Mouse (Mus musculus) olfactory bulb, adult 2 months (tissue): Measurements from ENCODE around the gene Sdhaf2.

ENCODE experiments used
- CTCF ChIP-seq: fragments of 200-500 bp; IDR thresholded peaks from 2 replicates; pipeline ENCODE4 v1.5.1; 2012; ENCODE audit warnings: low read depth, mild to moderate bottlenecking, low read length, moderate library complexity; ENCODE audit not compliant: insufficient read depth
- POLR2A ChIP-seq: fragments of 200-500 bp; IDR thresholded peaks from 2 replicates; pipeline ENCODE4 v1.6.1; 2012; ENCODE audit warnings: mild to moderate bottlenecking, low read depth, low read length, moderate library complexity; ENCODE audit not compliant: insufficient read depth

GRCm38 (mm10) chr19:10523483-10524080 lies 2.4 kb downstream of the Sdhaf2 start:
- TF ChIP-seq CTCF (no peak), POLR2A (no peak)
